Mouse (Mus musculus) gastrocnemius, postnatal 36 days (tissue): Measurements from ENCODE around the gene Slc5a4b. TPM values are rescaled to one million over a fixed set of nuclear protein-coding genes. Genes with fewer than 3 reads are reported as not detected.
A peak's percentile ranks its signal among the peaks of the same experiment; 100 is the strongest.
"Not testable (repeated sequence)": the region's sequence is repeated elsewhere in the genome, so short reads cannot be mapped to it uniquely, and the experiment has no call there.

ENCODE experiments used
- DNase-seq, 2 experiments: peaks; one replicate each; pipeline ENCODE4 v3.0.0; 2022
- intact Hi-C: fragments of 180-260 bp; cut with DNase I; formaldehyde crosslinking; loops from one replicate; pipeline ENCODE4 v1.15.1; 2025
- long read RNA-seq, 2 experiments: library from polyadenylated mRNA; stranded (forward); transcript quantifications; one replicate each; pipeline ENCODE4 v2.0.0; 2021
- total RNA-seq, 2 experiments: library from RNA; stranded (reverse); gene quantifications; 2 replicates each; pipeline ENCODE4 v1.2.3; 2021

The Slc5a4b gene
- not detected for total RNA-seq
- long read RNA-seq, experiment 1, partial matches to known transcripts = 0 of 1 reads
- long read RNA-seq, experiment 1, other reads (novel, unspliced or antisense) = 1 of 1 reads
- long read RNA-seq, experiment 2 = 0 reads

DNA sequence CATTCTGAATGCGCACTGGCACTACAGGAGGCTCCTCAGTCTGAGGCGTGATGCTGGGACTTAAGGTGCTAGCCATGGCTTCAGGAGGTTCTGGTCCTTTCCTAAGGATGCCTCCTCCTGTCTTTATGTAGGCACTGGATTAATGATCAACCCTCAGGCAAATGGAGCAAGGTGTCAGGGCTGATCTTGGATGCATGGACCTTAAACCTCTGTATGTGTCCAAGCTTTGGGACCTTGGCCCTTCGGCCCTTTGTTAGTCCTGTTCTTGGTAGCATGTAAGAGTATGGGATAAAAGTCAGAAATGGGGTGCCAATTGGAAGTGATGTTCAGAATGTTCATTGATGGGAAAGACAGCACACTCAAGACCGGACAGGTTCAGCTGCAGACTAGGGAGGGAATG, at the start of gene Slc5a4b:
Slc5a4b (minus strand) TSS at position 101 of the 400 bp plus-strand sequence.
- intact Hi-C loops = no loop called here

DNA sequence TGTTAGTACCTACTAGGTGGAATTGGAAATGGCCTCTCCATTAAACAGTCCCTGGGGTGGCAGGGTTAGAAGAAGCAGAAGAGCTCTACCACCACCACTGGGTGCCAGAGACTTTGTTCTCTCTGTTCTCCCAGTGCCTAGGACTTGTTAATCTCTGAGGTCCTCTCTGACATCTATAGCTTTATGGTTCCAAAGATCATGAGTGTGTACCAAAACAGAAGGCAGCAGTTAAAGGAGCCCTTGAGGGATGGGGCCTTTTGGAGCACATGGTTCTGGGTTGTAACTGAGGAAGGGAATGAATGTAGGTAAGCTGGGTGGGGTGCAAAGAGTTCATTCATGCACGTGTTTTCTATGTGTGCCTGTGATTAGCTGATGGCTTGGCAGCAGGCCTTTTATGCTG, 47.2 kb upstream of the Slc5a4b start:
- intact Hi-C loops = no loop called here
- no peak for DNase-seq

More for the DNA sequence above, at the start of gene Slc5a4b:
- DNase-seq = no peak

DNA sequence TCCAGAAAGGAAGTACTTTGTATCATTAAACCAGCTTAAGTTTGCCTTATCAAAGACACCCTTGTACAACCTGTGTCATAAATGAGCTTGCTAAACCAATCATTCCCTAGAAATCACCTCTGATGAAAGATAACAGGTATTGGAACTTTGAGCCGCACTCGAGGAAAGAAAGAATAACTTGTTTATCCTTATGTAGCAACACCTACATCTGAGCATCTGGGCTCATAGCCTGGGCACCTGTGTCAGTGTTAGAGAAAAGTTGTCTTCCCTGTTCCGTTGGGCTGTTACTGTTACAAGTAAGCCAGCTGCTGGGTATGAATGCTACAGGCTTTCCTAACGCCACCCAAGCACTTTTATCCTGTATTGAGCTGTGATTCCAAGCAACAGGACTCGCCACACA, 46.8 kb upstream of the Slc5a4b start:
- no peak for DNase-seq
- intact Hi-C loops = no loop called here

DNA sequence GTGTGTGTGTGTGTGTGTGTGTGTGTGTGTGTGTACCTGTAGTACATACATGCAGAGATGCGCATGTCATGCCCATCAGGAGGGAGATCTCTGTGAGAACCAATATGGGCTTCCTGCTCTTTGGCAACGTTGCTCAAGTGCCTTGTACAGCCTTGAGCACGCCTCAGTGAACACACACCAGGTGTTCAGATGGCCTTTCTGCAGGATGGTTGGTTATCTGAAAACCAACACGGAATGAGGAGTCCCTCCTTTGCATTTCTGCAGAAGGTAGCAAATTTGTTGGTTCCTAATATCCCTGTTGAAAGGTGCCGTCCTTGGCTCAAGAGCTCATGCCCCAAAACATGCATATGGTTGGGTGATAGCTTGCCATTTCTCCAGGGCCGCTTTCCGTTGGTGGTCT, 45.1 kb upstream of the Slc5a4b start:
- DNase-seq = no peak
- intact Hi-C loops = no loop called here

DNA sequence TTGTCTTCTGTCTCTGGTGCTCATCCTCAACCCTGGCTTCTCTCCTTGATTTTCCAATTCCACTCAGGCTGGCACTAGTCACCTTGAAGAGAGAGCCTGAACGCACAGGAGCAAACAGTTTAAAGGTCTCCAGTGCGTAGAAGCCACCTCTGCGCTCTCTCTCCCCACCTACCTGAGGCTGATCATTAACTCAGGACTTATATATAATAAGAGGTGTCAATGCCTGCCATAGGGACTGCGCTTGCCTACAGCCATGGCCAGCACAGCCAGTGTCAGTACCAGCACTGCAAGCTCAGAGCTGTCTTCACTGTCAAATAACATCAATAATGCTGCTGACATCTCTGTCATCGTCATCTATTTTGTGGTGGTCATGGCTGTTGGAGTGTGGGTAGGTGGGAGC, 36.5 kb upstream of the Slc5a4b start, which contains the start of gene Slc5a4a:
Slc5a4a (plus strand) TSS at position 174 of the 400 bp plus-strand sequence.
- DNase-seq = no peak
- intact Hi-C loops = no loop called here

DNA sequence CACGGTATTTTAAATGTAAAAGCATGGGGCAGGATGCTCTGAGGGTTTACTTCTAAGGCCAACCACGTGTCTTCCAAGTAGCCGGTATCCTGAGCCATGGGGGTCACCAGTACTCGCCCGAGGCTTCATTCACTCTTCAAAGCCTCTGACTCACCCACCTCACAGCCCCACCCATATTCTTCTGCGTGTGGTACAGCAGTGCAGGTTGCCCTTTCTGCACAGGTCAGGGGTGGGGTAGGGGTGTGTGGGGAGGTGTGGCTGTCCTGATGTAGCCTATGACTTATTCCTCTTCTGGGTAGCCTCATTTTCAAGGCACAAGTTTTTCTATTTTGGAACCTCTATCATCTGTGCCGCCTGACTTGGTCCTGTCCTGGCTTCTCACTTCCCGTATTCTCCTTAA, 36.1 kb upstream of the Slc5a4b start:
- intact Hi-C loops = no loop called here
- DNase-seq = no peak

DNA sequence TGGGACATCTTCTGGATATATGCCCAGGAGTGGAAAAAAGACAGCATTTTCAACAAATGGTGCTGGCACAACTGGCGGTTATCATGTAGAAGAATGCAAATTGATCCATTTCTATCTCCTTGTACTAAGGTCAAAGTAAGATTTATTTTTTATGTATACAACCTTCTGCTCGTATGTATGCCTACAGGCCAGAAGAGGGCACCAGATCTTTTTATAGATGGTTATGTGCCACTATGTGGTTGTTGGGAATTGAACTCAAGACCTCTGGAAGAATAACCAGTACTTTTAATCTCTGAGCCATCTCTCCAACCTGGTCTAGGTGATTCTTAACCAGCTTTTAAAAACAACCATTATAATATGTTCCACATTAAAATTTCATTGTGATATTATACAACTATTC, 25.6 kb upstream of the Slc5a4b start:
- intact Hi-C loops = no loop called here
- no peak for DNase-seq

DNA sequence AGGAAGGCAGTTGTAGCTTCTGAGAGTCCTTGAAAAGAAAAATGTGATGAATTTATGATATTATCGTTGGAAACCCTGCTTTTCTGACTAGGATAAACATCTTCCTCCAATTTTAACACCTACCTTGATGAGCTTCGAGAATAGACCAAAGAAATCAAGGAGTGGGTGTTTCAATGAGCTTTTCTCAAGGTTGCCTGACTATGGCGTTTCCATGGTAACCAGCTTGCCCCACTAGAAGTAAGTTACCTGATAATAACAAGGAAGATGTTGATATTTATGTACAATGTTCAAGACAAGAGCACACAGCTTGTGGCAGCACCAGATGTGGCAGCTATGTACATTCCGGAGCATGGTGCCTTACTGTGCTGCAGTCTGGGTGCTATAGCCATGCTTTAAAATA, 21.7 kb upstream of the Slc5a4b start:
- DNase-seq = no peak
- intact Hi-C loops = no loop called here

DNA sequence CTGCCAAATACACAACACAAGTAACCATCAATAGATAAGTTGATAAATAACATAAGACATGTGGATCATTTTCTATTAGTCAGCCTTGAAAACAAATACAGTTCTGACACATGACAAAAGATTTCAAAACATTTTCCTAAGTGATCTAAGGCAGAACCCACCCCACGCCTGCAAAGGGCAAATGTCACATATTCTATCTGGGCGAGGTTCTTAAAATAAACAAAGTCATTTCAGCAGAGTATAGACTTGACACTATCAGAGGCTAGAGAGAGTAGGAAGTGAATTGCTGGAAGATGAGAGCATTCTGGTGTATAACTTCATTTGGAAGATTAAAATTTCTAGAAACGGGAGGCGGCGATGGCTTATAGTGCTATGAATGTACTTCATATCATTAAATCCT, 10.7 kb upstream of the Slc5a4b start:
- intact Hi-C loops = no loop called here
- no peak for DNase-seq

DNA sequence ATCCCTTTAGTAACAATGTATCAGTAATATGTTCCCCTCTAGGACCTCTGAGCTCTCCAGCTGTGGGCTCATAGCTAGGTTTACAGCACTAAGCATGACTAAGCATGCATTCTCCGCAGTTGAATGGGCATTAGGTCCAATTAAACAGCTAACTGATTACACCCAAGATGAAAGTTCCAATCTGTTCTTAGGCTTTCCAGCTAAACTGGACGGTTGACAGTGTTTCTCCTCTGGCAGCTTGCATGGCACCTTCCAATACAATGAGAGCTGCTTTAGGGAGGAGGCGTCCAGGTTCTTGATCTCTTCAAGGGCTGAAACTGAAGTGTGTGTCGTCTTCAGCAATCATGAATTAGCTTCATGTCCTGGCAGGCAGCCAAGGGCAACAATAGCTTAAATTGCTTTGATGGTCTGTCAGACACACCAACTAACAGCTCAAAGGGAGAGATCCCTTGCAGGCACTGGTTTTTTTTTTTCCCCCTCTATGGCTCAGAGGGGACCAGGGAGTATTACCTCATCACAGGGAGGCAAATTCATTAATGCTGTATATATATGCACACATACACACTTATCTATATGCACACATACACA, 9.5 kb upstream of the Slc5a4b start:
- intact Hi-C loops = no loop called here
- DNase-seq = no peak

DNA sequence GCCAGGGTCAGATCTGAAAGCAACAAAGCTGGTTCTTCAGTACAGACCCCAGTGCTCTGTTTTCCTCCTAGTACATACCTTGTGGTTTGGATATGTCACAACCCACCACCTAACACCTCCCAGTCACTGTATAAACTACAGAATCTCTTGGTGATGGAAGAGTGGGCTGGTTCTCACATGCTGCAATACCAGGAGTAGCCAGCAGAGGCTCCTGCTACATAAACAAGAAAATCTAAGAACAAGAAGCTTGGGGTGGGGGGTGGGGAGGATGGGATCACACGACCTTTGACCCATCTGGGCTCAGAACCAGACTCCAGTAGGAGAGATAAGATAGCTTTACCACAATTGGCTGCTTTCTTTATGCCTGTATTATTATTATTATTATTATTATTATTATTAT, 8.0 kb upstream of the Slc5a4b start:
- no peak for DNase-seq
- intact Hi-C loops = no loop called here

DNA sequence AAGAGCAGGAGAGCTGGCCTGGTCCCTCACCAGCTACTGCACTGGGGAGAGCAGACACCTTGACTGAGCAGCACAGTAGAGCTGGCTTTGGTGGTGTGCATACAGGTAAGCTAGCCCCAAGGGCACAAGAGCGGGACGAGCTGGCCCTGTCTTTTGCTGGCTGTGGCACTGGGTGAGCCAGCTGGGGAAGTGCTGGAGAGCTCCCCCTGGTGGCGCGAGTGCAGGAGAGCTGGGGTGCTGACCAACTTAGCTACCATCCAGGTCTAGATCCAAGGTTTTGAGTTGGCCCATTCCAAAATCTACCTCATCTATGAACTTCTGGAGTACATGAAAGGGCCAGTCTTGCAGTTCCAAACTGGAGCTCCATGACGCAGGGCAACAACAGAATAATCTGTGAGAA, 7.2 kb upstream of the Slc5a4b start:
- DNase-seq = peak in 1 of 2 experiments; percentile 24
- intact Hi-C loops = no loop called here

DNA sequence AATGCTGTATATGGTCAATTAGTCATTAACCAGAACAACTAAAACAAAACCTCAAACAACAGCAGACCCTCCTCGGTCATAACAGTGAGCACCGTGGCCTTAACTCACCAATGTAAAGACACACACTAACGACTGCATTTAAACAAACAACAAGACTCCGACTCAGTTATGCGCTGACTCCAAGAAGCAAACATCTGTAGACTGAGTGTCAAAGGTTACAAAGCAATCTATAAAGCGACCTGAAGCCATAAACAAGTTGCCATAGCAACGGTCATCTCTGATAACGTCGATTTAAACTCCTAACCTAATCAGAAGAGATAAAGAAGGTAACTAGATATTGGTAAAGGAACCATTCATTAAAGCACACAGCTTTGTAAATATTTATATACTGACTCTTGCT, 13.4 kb downstream of the Slc5a4b start:
- intact Hi-C loops = no loop called here
- no peak for DNase-seq

DNA sequence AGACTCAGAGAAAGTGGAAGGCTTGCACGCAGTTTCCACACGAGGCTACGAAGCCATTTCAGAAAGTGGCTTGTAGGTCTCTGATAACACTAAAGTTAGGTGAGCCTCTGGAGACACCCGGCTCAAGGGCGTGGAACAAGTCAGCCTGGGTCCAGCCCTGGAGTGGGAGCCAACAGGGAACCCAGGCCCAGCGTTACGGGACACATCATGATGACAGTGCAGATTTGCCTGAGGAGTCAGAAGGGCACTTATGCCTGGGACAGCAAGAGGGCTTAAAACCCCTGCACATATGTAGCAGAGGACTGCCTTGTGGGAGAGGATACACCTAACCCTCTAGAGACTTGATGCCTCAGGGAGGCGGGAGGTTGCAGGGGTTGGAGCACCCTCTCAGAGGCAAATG, 14.2 kb downstream of the Slc5a4b start:
- intact Hi-C loops = no loop called here
- no peak for DNase-seq

DNA sequence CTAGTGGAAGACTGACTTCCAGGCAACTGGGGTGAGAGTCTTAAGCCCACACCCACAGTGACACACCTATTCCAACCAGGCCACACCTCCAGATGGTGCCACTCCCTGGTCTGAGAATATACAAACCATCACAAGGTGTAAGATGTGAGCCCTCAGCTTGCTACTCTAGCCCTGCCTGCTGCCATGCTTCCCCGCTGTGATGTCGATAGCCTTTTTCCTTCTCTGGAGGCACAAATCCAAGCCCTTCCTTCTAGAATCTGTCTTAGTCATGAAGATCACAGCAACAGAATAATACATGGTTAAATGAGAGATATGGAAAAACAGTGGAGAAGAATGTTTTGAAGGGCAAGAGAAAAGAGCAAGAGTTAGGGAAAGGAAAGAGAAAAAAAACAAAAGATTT, 33.8 kb downstream of the Slc5a4b start:
- intact Hi-C loops, DNase-seq: not testable (repeated sequence)

DNA sequence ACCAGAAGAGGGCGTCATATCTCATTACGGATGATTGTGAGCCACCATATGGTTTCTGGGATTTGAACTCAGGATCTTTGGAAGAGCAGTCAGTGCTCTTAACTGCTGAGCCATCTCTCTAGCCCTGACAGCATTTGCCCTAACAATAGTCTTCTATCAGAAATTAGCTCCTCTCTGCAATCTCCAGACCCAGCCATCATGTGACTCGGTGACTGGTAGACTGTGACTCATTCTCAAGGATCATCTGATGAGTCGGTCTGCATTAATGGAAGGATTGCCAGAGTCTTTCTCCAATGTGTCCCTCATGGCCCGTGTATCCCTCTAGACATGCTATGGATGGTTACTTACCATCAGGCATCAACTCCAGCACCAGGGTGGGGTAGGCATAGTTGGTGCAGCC, 38.7 kb downstream of the Slc5a4b start:
- intact Hi-C loops, DNase-seq: not testable (repeated sequence)

DNA sequence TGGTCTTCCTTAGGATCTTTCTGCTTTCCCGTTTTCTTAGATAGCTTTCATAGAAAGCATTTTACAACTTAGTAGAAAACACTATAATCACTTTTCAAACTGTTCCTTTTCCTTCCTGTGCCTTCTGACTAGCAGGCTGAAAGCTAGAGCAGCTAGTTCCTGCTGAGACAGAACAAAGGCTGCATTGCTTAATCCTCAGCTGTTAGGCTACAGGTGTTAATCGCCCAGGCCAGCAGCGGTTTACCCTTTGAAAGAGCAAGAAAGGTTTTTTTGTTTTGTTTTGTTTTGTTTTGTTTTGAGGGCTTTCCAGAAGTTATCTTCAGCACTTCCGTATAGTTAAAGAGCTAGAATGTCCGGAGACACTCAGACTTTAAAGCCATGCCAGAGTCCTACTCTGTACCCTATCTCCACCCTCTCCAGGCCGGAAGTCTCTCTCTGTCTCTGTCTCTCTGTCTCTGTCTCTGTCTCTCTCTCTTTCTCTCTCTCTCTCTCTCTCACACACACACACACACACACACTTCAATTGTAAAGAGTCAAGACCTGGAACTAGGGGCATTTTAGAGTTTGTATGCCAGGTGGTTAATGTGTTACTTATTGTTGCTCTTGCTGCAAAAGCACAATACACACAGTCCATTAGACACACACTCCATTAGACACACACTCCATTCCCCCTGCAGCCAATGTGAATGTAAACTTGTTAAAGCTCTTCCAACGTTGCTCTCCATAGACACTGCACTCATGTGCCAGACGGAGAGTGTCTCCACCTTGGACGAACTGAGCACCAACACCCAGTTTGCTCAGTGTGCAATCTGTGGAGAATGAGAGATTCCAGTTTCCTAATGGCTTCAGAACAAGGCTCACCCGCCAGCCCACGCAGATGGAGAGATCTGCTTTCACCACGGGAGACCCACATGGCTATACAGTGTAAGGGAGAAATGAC, 42.8 kb downstream of the Slc5a4b start:
- intact Hi-C loops = no loop called here
- DNase-seq = no peak

DNA sequence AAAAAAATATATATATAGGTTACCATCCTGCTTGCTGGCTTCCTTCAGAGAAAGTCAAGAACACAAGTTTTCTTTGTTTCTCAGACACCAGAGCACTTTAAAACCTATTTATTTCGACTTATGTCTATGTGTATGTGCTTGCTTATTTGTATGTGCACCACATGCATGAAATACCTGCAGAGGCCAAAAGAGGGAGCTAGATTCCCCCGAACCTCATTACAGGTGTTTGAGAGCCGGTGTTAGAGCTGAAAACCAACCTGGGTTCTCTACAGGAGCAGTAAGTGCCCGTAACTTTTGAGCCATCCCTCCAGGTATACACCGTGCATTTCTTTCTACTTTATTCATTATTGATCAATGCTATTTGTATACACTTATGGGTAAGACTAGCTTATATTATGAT, 48.3 kb downstream of the Slc5a4b start:
- intact Hi-C loops = no loop called here
- DNase-seq = no peak

DNA sequence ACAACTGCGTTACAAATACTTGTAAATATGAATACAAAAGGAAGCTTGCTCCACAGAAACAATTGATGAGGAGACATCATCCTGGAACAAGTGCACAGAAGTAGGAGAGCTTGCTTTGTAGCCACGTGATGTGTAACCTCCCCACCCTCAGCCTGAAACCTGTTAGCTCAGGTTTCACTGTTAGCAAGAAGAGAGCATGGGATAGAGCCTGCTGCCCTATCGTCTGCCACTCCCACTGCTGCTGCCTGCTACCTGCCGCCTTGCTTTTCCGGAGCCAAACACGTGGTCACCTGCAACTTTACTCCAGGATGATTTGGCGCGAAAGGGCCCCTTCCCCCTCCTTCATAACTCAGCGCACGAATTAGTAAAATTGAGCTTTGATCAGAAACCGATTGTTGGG, 58.9 kb downstream of the Slc5a4b start:
- intact Hi-C loops = no loop called here
- DNase-seq = no peak

DNA sequence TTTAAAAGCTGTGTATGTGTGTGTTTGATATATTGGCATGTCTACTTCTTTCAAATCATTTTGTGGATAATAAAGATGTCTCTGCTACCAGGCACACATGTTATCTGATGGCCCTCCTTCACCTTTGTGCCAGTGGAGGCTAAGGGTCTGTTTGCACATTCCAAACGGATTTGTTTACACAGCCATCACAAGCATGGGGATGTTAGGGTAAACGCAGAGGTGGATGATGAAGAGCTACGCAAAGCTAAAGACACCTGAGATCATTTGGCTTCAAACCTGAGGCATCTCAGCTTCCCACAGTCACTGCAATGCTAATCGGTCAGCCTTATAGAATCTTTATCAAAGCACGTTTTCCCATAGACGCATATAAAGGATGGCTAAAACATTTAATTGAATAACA, 61.8 kb downstream of the Slc5a4b start:
- intact Hi-C loops = no loop called here
- no peak for DNase-seq

DNA sequence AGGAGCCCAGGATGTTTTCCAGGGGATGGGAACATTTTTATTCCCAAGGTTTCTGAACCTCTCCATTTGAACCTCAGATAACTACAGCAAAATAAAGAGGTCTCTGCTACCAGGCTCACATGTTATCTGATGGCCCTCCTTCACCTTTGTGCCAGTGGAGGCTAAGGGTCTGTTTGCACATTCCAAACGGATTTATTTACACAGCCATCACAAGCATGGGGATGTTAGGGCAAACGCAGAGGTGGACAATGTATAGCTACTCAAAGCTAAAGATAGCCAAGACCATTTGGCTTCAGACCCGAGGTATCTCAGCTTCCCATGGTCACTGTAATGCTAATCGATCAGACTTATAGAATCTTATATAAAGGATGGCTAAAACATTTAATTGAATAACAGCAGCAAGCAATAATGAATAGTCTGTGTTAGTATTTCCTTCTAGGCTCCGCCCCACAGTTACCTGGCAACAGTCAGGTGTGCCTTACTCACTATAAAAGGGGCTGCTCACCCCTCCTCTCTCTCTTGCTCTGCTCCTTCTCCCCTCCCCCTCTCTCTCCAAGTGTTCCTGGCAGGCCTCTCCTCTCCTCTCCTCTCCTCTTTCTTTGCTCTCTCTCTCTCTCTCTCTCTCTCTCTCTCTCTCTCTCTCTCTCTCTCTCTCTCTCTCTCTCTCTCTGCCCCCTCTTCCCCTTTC, 63.4 kb downstream of the Slc5a4b start:
- intact Hi-C loops = no loop called here
- DNase-seq = no peak
